Mouse (Mus musculus) spleen, adult 12 weeks (tissue): Measurements from ENCODE around the gene Slc12a9.

Source experiments
- DNase-seq: peaks from one replicate; pipeline ENCODE4 v3.0.0; 2022; ENCODE audit warnings: low spot score

The Slc12a9 gene

DNA sequence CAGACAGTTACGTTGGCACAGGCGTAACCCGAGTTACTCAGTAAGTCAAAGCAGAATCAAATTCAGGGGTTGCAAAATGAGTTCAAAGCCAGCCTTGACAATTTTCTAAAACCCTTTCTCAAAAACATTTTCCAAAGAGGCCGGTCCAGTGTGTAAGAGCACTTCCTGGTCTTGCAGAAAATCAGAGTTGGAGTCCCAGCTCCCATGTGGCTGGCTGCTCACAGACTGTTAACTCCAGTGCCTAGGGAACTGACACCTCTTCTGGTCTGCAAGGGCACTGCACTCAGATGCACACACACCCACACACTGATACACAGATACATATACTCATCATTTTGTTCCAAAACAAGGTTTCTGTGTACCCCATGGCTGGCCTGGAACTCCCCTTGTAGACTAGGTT is 25.0 kb downstream of the Slc12a9 start:
- no peak for DNase-seq

DNA sequence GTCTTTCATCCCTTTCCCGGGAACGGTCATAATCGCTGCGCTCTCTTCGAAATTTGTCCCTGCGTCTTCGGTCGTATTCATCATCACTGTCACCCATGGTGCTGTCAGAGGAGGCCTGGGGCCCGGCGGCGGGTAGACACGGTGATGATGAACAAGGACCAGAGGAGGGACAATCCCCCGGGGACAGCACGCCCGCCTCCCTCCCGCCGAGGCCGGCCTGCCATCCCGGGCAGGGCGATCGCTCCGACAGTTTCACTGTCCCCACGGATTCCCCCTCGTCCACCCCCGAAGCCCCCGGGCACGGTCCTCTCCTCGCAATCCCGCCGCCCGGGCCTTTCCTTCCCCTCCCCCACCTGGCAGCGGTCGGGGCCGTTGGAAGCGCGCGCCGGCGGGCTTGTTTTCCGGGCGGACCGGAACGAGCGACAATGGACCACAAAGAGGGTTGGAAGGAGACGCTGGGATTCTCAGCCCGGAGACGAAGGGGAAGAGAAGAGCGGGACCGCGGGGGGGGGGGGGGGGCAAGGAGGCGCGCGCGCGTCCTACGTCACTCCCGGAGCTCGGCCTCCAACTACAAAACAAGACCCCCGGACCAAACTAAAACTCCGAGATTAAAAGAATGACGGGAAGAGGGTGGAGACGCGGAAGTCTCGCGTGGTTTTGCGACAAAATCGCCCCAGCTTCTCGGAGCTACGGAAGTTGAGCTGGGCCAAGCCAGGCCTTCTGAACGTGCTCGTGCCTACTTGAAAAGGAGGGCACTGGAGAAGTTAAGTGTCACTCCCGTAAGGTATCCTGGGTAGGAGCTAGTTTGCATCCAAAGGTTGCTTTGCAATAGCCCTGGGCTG is 26.1 kb downstream of the Slc12a9 start, which contains the start of gene Srrt:
Gene Srrt, minus strand, starts transcription at position 604 of the 842 bp plus-strand sequence.
- peak; percentile 82 for DNase-seq

DNA sequence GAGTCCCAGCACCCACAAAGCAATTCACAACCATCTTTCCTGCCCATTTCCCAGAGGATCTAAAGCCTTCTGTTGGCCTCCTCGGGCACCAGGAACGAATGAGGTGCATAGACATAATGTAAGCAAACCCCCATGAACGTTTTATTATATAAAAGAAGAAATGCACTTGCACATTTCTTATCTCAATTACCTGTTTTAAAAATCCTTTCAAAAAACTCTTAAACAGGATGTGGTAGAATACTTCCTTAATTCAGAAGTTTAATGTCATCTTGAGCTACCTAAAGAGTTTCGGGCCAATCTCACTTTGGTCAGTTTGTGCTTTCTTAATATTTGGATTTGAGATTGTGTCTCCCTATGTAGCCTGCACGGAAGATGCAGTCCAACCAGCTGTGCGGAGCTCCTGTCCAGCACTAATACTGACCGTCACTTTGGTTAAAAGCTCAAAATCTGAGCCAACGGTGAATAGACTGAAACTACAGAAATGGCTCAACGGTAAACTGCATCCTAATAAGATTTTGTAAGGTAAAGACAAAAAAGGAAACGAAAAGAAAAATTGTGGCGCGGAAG is 26.9 kb downstream of the Slc12a9 start:
- no peak for DNase-seq

DNA sequence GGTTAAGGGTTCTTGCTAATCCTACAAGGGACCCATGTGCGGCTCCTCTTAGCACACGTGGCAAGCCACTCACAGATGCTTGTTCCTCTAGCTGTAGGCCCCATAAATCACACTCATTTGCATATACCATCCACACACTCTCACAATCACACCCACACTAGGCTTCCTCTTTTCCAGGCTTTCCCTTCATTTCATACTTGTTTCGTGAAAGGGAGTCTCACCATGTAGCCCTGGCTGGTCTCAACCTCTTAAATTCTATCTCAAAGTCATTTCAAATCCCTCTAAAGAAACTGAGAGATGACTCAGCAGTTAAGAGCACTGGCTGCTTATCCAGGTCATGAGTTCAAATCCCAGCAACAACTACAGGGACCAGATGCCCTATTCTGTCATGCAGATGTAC is 27.6 kb downstream of the Slc12a9 start:
- no peak for DNase-seq

DNA sequence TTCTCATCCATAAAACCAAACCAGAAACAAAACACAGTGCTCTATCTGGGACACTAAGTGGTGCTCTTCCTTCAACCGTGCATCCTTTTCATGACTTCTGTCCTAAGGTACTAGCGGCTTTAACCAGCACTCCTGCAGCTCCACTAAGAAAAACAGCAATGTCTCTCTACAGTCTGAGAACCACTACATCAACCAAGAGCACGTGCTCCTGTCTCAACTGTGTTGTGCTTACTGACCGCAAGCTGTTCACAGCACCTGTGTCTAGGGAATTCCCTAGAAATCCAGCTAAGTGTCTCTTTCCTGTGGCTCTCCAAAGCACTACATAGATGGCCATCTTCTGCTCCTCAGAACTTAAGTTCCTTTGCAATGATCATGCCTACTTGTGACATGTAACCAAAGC is 28.6 kb downstream of the Slc12a9 start:
- DNase-seq: no peak

DNA sequence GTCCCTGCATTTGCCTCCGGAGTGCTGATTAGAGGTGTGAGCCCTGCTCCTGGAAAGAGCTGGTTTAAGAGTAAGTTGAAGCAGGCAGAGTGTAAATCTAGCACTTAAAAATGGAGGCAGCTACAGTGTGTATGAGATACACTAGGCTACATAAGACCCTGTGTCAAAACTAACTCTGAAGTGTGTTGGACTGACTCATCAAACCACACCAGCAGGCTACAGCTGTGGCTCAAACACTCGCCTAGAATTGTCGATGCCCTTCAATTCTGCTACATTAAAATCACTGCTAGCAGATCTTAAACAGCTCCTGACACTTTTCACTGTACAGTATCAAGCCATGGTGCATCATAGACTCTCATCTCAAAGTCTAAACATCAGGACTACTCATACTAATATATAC is 29.2 kb downstream of the Slc12a9 start:
- DNase-seq: no peak

DNA sequence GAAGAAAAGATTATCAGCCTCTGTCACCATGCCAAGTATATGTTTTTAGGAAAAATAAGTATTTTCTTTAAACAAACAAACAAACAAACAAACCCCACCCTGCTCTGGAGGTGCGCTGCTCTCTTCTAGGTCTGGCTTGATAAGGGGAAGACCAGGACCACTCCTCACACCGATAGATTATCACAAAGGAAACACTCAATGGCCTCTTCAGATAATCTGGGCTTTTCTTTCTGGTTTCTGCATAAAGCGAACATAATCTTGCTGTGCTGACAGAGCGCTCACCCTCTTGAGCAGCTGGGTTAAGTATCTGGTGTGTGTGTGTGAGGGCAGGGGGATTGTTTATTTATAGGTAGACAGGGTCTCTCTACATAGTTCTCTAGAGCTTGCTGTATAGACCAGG is 29.8 kb downstream of the Slc12a9 start:
- DNase-seq: no peak

DNA sequence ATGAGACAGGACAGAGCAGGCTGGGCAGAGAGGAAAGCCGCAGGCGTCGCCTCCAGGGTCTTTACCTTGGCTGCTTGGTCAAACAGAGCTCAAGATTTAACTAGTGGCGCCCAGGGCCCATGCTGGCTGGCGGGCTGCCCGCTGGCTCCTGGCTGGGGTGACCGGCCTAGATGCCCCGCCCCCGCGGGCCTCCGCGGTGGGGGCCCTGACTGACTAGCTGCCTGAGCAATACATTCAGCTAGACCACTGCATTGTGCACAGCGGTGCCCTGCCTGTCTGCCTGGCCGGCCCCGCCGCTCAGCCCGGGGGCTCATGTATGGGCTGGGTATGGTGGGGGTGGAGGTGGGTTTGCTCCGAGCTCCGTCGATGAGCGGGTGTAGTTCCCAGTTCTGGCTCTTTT is 32.1 kb downstream of the Slc12a9 start:
- no peak for DNase-seq

DNA sequence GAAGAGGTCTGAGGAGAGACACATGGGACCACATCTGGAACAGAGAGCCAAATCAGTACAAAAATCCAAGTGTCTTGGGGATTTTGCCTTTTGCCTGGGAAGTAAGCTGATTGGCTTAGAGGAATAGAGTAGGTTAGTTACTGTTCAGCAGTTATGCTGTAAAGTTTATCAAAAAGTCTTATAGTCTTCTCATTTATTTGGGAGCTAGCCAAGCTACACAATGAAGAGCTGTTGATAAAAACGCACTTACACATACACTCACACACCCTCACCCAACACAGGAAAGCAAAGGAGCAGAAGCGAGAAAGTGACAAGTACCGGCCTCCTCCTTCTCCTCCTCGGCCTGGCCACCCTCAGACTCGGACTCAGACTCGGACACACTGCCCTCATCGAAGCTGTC is 34.2 kb downstream of the Slc12a9 start:
- no peak for DNase-seq

DNA sequence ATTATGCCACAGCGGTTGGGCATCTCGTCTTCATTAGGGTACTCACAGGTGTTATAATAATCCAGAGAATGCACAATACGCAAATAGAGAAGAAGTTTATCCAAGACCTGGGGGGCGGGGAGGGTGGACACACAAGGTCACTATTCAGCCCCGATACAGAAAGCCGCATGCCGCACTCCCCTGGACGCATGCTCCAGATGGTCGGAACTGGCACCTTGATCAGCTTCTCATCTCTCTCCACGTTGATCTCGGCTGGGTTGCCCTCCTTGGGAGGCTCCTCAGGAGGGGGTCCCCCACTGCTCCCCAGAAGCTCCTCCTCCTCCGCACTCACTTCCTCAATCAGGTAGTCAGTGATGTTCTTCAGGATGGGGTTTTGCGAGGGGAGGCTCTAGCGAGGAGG is 36.3 kb downstream of the Slc12a9 start:
- DNase-seq: no peak

DNA sequence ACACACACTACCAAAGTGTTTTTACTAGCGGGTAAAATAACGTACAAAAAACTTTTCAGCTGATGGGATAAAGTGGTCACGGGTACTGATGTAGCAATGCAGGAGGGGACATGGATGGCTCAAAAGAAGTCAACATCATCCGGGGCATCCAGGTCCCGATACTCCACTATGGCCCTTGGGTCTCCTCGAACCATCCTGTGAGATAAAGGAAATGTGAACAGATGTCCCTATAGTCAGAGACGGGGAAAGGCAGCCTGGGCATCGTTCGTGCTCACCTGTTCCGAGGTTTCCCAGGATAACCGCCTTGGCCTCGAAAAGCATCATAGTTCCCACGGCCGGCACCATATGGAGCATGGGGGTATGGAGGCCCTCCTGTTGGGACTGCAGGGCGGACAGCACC is 37.7 kb downstream of the Slc12a9 start:
- no peak for DNase-seq

DNA sequence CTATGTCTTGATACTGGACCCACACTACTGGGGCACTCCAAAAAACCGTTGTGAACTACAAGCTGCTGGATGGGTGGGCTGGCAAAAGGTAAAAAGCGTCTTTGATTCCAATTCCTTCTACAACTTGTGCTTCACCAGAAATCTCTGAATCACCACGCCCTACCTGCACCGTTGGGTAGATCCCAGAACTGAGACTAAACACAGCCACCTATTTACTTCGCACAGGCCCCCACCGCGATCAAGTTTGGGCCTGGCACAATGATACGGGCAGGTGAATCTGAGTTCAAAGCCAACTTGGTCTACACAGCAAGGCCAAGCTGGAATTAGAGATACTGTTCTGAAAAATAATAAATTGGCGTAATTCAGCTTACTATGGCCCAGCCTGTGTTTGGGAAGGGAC is 38.1 kb downstream of the Slc12a9 start:
- DNase-seq: no peak

DNA sequence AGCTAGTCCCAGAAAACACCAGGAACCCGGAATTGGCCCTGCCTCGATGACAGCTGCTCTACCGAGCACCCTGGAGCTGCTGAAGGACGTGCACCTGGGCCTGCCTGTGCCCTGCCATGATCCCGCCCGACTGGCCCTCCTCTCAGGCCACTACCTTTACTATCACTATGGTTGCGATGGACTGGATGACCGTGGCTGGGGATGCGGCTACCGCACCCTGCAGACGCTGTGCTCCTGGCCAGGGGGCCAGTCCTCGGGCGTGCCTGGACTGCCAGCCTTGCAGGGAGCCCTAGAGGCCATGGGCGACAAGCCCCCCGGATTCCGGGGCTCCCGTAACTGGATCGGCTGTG is 38.7 kb downstream of the Slc12a9 start:
- no peak for DNase-seq

DNA sequence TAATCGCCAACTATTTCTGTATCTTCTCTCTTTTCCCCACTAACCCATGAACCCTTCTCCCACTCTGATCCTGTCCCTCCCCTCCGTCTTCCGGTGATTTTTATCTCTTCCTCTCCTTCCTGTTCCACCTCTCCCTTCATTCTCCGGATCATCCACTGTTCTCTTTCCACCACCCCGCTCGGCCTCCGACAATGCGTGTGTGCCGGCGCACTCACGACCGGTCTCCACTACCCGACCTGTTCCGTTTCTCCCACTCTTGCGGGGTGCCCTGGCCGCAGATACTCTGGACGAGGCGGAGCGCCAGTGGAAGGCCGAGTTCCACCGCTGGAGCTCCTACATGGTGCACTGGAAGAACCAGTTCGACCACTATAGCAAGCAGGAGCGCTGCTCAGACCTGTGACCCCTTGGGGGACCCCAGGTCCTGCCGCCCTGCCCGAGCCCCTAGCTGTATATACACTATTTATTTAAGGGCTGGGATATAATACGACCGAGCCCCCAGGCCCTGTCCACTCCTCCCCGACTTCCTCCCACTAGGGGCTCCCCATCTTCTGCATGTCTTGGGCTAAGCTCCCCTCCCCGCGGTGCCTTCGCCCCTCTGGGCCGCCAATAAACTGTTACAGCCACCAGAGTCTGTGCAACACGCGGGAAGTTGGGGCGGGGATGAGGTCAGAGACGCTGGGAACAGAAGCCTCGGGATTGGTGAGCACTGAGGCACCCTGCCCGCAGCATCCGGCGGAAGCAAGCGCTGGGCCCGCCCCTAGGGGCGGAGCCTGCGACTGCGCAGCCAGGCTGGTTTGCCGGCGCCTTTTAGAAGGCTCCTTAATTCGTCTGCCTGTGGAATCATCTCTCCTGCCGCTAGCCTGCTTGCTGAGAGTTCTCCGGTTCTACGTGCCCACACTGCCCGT is 39.3 kb downstream of the Slc12a9 start, which contains the start of gene Ufsp1:
Gene Ufsp1, plus strand, starts transcription at position 791 of the 905 bp plus-strand sequence.
- peak; percentile 89 for DNase-seq

DNA sequence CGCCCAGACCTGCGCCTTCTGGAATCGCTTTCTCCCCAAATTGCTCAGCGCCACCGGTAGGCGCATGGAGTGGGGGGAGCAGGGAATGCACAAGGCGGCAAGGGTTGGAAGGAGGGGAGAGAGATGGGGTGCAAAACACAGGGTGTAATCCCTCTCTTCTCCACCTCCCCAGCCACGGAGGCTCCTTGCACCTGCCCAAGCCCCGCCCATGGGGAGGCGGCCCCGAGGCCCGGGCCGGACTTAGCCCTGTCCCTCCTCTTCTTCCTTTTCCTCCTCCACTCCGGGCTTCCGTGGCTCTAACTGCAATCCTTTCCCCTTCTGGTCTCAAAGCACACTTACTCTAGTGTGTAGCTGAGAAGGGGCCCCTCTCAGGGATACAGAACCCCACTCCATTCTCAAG is 40.1 kb downstream of the Slc12a9 start:
- DNase-seq: peak; percentile 77

DNA sequence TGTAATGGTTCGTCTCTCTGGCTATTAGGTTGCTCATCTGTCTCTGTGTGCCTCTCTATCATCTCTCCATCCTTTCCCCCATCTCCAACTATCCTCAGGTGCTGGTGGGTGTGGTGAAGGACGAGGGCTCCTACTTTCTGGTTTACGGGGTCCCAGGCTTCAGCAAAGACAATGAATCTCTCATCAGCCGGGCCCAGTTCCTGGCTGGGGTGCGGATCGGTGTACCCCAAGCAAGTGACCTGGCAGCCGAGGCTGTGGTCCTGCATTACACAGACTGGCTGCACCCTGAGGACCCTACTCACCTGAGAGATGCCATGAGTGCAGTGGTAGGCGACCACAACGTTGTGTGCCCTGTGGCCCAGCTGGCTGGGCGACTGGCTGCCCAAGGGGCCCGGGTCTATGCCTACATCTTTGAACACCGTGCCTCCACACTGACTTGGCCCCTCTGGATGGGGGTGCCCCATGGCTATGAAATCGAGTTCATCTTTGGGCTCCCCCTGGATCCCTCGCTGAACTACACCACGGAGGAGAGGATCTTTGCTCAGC is 41.9 kb downstream of the Slc12a9 start:
- no peak for DNase-seq

DNA sequence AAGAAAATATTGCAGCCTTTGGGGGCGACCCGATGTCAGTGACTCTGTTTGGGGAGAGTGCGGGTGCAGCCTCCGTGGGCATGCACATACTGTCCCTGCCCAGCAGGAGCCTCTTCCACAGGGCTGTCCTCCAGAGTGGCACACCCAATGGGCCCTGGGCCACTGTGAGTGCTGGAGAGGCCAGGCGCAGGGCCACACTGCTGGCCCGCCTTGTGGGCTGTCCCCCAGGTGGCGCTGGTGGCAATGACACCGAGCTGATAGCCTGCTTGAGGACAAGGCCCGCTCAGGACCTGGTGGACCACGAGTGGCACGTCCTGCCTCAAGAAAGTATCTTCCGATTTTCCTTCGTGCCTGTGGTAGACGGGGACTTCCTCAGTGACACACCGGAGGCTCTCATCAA is 42.7 kb downstream of the Slc12a9 start:
- DNase-seq: peak; percentile 86

DNA sequence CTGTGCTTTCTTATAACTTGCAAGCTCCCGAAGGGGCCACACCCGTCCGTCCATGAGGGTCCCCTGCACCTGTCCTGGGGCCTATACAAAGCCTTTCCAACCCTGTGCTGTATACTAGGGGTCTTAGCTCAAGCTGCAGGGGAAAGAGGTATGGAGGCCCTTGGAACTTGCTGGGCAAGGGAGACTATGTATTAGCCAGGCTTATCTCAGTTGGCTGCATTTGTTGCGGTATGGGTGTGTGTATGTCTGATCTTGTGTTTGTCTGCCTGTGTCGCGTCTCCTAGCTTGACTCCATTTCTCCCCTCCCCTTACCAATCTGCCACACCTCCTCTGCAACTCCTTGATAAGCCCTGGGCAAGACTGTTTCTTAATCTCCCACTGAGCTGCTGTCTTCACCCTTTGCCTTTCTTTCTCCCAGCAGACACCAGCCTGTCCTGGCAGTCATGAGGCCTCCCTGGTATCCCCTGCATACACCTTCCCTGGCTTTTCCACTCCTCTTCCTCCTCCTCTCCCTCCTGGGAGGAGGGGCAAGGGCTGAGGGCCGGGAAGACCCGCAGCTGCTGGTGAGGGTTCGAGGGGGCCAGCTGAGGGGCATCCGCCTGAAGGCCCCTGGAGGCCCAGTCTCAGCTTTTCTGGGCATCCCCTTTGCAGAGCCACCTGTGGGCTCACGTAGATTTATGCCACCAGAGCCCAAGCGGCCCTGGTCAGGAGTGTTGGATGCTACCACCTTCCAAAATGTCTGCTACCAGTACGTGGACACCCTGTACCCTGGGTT is 43.6 kb downstream of the Slc12a9 start:
- peak; percentile 77 for DNase-seq

DNA sequence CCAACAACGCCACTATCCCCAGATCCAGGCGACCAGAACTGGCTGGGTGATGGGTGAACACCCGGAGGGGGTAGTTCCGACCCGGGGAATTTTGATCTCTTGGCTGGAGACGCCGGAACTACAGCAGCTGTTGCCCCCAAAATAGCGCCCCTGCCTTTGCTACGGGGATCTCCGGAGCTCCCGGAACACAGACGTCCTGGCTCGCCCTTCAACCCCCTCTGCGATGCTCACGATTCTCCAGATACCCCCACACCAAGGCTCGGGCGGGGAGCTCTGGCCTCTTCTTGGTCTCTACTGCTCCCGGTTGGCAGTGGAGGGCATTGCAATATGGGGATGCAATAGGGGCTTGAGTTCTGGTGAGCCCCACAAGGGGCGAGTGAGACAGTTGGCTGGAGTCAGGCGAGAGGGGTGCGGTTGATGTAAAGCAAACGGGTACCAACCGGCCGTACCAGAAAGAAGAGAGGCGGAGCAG is 44.4 kb downstream of the Slc12a9 start:
- no peak for DNase-seq

DNA sequence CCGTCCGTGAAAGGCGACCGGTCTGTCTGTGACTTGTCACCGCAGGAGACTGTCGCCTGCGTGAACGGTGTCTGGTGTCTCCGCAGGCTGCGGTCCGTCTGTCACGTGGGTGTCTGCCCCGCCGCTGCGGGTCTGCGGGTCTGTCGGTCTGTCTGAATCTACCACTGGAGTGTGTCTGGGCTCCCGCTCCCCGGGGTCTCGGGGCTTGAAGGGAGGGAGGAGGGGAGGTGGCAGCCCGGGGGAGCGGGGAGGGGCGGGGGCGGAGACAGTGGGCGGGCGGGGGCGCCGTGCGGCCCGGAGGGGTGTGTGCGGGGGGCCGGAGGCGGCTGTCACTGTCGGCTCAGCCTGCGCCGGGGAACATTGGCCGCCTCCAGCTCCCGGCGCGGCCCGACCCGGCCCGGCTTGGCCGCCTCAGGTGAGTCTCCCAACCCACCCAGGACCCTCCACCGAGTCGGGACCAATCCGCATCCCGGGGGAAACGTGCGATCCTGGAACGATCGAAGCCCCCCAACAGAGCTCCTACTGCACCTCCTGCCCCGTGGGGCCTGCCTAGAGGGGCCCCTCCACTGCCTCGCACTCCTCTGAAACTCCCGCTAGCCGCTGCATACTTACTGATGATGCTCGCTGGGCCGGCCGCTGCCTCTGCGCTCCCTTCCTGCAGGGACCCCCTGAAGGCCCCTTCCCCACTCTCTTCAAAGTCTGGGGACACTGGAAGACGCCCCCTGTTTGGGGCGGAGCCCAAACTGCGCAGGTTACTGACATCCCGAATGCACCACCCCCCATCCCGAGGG is 45.2 kb downstream of the Slc12a9 start:
- DNase-seq: peak; percentile 34
